Mouse (Mus musculus) neural tube, embryonic 11.5 days (tissue): ENCODE measurements around the gene Sigmar1. TPM values are rescaled to one million over a fixed set of nuclear protein-coding genes. Genes with fewer than 3 reads are reported as not detected.

Source experiments
- ATAC-seq: fragments of 200-750 bp; cut with Nextera tagmentation; 2 replicates; pipeline ENCODE4 v1.8.0; 2017; ENCODE audit warnings: moderate number of reproducible peaks, mild to moderate bottlenecking, moderate TSS enrichment, moderate library complexity; ENCODE audit not compliant: insufficient read depth, low FRiP score, low TSS enrichment
- DNase-seq: peaks from one replicate; pipeline ENCODE4 v3.0.0-alpha.2; 2015; ENCODE audit warnings: low spot score
- H3K27ac ChIP-seq: fragments of 300-500 bp; sonication (generic); 2 replicates; pipeline ENCODE4 v1.5.1; 2014; ENCODE audit warnings: low read depth, mild to moderate bottlenecking, low read length
- H3K27me3 ChIP-seq: fragments of 300-500 bp; sonication (generic); 2 replicates; pipeline ENCODE4 v1.6.1; 2014; ENCODE audit warnings: mild to moderate bottlenecking, low read length, mixed read lengths; ENCODE audit not compliant: control insufficient read depth, insufficient read depth
- H3K36me3 ChIP-seq: fragments of 300-500 bp; sonication (generic); 2 replicates; pipeline ENCODE4 v1.6.1; 2014; ENCODE audit warnings: mild to moderate bottlenecking, low read length, moderate library complexity, mixed read lengths; ENCODE audit not compliant: control insufficient read depth, insufficient read depth
- H3K4me1 ChIP-seq: fragments of 300-500 bp; sonication (generic); 2 replicates; pipeline ENCODE4 v1.6.1; 2014; ENCODE audit warnings: low read length, mixed read lengths; ENCODE audit not compliant: control insufficient read depth, insufficient read depth
- H3K4me2 ChIP-seq: fragments of 300-500 bp; sonication (generic); 2 replicates; pipeline ENCODE4 v1.6.1; 2014; ENCODE audit warnings: low read depth, mild to moderate bottlenecking, moderate library complexity
- H3K4me3 ChIP-seq: fragments of 300-500 bp; sonication (generic); 2 replicates; pipeline ENCODE4 v1.5.1; 2014; ENCODE audit warnings: low read depth, low read length
- H3K9ac ChIP-seq: fragments of 300-500 bp; sonication (generic); 2 replicates; pipeline ENCODE4 v1.6.1; 2014; ENCODE audit warnings: mild to moderate bottlenecking, low read length
- H3K9me3 ChIP-seq: fragments of 300-500 bp; sonication (generic); 2 replicates; pipeline ENCODE4 v1.6.1; 2016; ENCODE audit warnings: low read length; ENCODE audit not compliant: control insufficient read depth
- WGBS: fragments of 180-500 bp; shearing (Covaris S2); extraction: QIAGEN DNeasy Blood & Tissue Kit; methylation state at CpG from one replicate; pipeline ENCODE4 v1.1.7; 2014; 5-methylcytosine and 5-hydroxymethylcytosine counted together
- polyA plus RNA-seq: library from polyadenylated mRNA; unstranded; fragments of >200 nt; fragmentation: Nextera tagmentation; extraction: Ambion mirVana; gene quantifications from 2 replicates; pipeline ENCODE4 v1.2.1, GENCODE M21; 2014

Sigmar1 gene
- polyA plus RNA-seq, 1 experiment from 2014 or later: 83.7 TPM

GRCm38 (mm10) chr4:41726826-41727621 is 28.9 kb downstream of the Sigmar1 start:
- 12% methylated on average over 20 of the region's 20 CpGs for WGBS
- H3K9ac ChIP-seq: peak overlapping the region; percentile 29
- H3K4me2 ChIP-seq: peak overlapping the region; percentile 22
- H3K27me3 ChIP-seq: peaks cover 65% of the 10 kb centered on the region
- no peak overlapping the region for H3K27ac ChIP-seq
- H3K4me3 ChIP-seq: no peak overlapping the region
- peaks cover 13% of the 10 kb centered on the region; the same call in 1 of the 2 replicates for H3K4me1 ChIP-seq
- ATAC-seq (peak; percentile 69; the same call in 1 of the 2 replicates), DNase-seq (peak; percentile 78)
- no peaks in the 10 kb centered on the region for H3K9me3 ChIP-seq
- no peaks in the 10 kb centered on the region for H3K36me3 ChIP-seq

DNA sequence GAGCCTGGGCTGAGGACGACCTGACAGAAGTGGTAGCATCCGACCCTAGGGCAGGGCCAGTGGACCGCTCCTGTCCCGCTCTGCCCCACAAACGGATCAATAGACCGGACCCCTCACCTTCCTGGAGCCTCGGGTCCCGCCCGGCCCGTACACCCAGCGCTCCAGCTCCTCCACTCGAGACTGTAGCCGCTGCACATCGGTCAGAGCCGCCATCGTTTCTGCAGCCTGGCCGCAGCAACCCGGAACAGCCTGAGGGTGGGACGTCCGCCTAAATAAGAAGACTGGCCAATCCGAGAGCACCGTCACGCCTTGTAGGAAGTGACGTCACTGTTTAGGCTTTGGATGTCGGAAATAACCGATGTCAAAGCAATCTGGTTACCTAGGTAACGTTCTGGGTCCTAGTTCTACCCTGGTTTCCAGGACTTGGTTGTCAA is 33.0 kb downstream of the Sigmar1 start, which contains the start of gene Dctn3:
Gene Dctn3, minus strand, starts transcription at position 253 of the 434 bp plus-strand sequence.
- DNase-seq (peak; percentile 89), ATAC-seq (peak; percentile 90)
- Histone ChIP-seq H3K9ac (peak within 1 kb of the TSS; percentile 72), H3K27me3 (peaks cover 30% of the 10 kb centered on the region), H3K36me3 (peaks cover 3% of the 10 kb centered on the region; the same call in 1 of the 2 replicates), H3K4me3 (peak within 1 kb of the TSS; percentile 71), H3K4me1 (peaks cover 8% of the 10 kb centered on the region; the same call in 1 of the 2 replicates), H3K4me2 (peak within 1 kb of the TSS; percentile 80), H3K9me3 (no peaks in the 10 kb centered on the region), H3K27ac (no peak within 1 kb of the TSS)
- WGBS: 0% methylated on average over 27 of the region's 27 CpGs

- WGBS: 68% methylated on average over 6 of the region's 6 CpGs
- Histone ChIP-seq H3K9me3 (no peaks in the 10 kb centered on the region), H3K4me3 (no peak overlapping the region), H3K4me2 (no peak overlapping the region), H3K36me3 (peaks cover 5% of the 10 kb centered on the region; the same call in 1 of the 2 replicates), H3K27me3 (no peaks in the 10 kb centered on the region), H3K27ac (no peak overlapping the region), H3K9ac (no peak overlapping the region), H3K4me1 (peaks cover 13% of the 10 kb centered on the region)
- ATAC-seq (no peak), DNase-seq (no peak)
Measured at GRCm38 (mm10) chr4:41716834-41717233, 39.1 kb downstream of the Sigmar1 start.

- ATAC-seq: no peak
- Histone ChIP-seq H3K27me3 (no peaks in the 10 kb centered on the region), H3K9ac (no peak overlapping the region), H3K36me3 (peaks cover 9% of the 10 kb centered on the region; the same call in 1 of the 2 replicates), H3K4me1 (peaks cover 15% of the 10 kb centered on the region), H3K4me3 (no peak overlapping the region), H3K9me3 (no peaks in the 10 kb centered on the region), H3K4me2 (no peak overlapping the region), H3K27ac (no peak overlapping the region)
- no peak for DNase-seq
- WGBS: 83% methylated on average over 5 of the region's 5 CpGs
Measured at GRCm38 (mm10) chr4:41715596-41715995, 40.4 kb downstream of the Sigmar1 start.

DNA sequence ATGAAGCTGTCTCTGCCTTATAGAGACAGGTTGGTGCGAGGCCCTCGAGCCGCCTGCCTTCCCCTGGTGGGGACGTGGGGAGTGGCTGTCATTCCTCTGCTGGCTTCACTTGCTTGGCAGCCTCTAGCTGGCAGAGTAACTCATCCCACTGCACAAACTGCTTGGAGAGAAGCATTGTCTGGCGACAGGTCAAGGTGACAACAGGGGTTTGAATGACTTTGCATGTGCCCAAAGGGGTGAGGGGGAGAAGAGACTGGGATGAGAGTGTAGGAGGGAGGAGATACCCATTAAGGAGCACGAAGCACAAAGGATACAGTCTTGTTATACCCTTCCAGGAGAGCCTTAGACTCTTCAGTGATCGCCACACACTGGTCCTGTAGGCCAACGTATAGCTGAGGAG is 40.9 kb downstream of the Sigmar1 start:
- H3K9ac ChIP-seq: no peak overlapping the region
- H3K9me3 ChIP-seq: no peaks in the 10 kb centered on the region
- no peak overlapping the region for H3K4me3 ChIP-seq
- no peak overlapping the region for H3K27ac ChIP-seq
- ATAC-seq (no peak), DNase-seq (no peak)
- H3K4me1 ChIP-seq: peaks cover 15% of the 10 kb centered on the region
- H3K27me3 ChIP-seq: no peaks in the 10 kb centered on the region
- 81% methylated on average over 8 of the region's 8 CpGs for WGBS
- peaks cover 9% of the 10 kb centered on the region; the same call in 1 of the 2 replicates for H3K36me3 ChIP-seq
- H3K4me2 ChIP-seq: no peak overlapping the region

DNA sequence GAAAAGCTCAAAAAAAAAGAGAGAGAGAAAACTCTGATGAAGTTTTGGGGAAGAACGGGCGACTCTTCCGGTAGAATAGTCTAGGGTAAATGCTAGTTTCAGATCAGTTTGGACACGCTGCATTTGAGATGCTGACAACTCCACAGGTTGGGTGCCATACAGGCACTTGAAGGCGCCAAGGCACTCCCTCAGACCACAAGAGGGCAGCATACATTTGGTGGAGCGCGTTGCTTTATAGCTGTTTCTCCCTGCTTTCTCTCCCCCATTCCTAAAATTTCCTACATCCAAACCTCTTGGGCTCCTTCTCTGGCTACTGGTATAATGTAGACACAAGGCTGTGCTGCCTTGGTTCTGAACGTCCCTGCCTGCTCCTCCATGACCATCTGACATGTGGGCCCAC is 41.7 kb downstream of the Sigmar1 start:
- H3K9me3 ChIP-seq: no peaks in the 10 kb centered on the region
- DNase-seq: peak; percentile 55
- ATAC-seq: no peak
- H3K27ac ChIP-seq: no peak overlapping the region
- peaks cover 15% of the 10 kb centered on the region for H3K4me1 ChIP-seq
- peak overlapping the region; percentile 72; the same call in 1 of the 2 replicates for H3K4me2 ChIP-seq
- peaks cover 6% of the 10 kb centered on the region; the same call in 1 of the 2 replicates for H3K36me3 ChIP-seq
- H3K27me3 ChIP-seq: no peaks in the 10 kb centered on the region
- no peak overlapping the region for H3K9ac ChIP-seq
- peak overlapping the region; percentile 73; the same call in 1 of the 2 replicates for H3K4me3 ChIP-seq
- WGBS: 21% methylated on average over 8 of the region's 8 CpGs

- H3K27ac ChIP-seq: no peak within 1 kb of the TSS
- ATAC-seq (peak; percentile 62), DNase-seq (peak; percentile 92)
- no peaks in the 10 kb centered on the region for H3K9me3 ChIP-seq
- no peaks in the 10 kb centered on the region for H3K27me3 ChIP-seq
- peak within 1 kb of the TSS; percentile 82 for H3K9ac ChIP-seq
- H3K4me2 ChIP-seq: peak within 1 kb of the TSS; percentile 72
- peaks cover 15% of the 10 kb centered on the region for H3K4me1 ChIP-seq
- H3K36me3 ChIP-seq: peaks cover 6% of the 10 kb centered on the region; the same call in 1 of the 2 replicates
- under 1% methylated on average over 58 of the region's 61 CpGs for WGBS
- peak within 1 kb of the TSS; percentile 73 for H3K4me3 ChIP-seq
Measured at GRCm38 (mm10) chr4:41713197-41714067, 42.5 kb downstream of the Sigmar1 start, which contains the start of gene Rpp25l. TSS of gene Rpp25l (minus strand) at chr4:41713534.

DNA sequence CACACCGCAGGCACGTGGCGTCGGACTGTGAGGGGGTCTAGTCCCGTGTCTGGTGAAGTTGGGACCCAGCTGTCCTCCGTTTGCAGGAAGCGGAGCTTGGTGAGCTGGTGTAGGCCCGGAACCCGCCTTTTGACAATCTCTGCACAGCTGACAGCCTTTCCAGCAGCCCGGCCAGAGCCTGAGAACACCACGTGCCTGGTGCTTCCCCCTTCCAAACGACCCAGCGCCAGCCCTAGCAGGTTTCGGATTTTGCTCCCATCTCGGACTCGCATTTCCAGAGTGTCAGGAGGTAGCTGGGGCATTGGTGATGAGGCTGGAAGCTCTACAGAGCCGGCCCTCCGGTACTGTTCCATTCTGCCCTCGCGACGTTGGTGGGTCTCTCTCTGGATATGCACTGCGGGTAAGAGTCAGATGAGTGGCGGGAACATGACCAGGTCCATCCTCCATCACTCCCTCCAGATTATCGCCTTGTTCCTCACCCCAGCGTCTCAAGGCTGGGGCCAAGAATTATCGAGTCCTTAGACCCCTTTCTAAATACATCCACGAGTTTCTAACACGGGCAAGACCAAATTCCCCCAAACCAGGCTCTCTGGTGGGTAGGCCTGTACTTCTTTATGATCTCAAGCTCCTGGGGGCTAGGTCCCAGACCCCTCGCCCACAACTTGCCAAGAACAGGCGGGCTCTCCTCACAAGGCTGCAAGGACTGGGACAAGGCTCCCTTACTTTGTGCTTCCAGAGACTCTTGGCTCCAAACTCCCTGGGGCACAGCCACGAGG is 43.3 kb downstream of the Sigmar1 start:
- H3K4me3 ChIP-seq: peak overlapping the region; percentile 73
- no peak overlapping the region for H3K27ac ChIP-seq
- peak overlapping the region; percentile 72 for H3K4me2 ChIP-seq
- WGBS: 46% methylated on average over 31 of the region's 31 CpGs
- no peak for ATAC-seq
- DNase-seq: no peak
- peak overlapping the region; percentile 82 for H3K9ac ChIP-seq
- no peaks in the 10 kb centered on the region for H3K27me3 ChIP-seq
- no peaks in the 10 kb centered on the region for H3K9me3 ChIP-seq
- peaks cover 16% of the 10 kb centered on the region for H3K4me1 ChIP-seq
- H3K36me3 ChIP-seq: peaks cover 6% of the 10 kb centered on the region; the same call in 1 of the 2 replicates
